Mouse (Mus musculus): ENCODE results near the gene Card6.

Card6 gene

GRCm38 (mm10) chr15:5081235-5081634 lies 27.1 kb downstream of the Card6 start:
- DNase-seq: no peak

DNA sequence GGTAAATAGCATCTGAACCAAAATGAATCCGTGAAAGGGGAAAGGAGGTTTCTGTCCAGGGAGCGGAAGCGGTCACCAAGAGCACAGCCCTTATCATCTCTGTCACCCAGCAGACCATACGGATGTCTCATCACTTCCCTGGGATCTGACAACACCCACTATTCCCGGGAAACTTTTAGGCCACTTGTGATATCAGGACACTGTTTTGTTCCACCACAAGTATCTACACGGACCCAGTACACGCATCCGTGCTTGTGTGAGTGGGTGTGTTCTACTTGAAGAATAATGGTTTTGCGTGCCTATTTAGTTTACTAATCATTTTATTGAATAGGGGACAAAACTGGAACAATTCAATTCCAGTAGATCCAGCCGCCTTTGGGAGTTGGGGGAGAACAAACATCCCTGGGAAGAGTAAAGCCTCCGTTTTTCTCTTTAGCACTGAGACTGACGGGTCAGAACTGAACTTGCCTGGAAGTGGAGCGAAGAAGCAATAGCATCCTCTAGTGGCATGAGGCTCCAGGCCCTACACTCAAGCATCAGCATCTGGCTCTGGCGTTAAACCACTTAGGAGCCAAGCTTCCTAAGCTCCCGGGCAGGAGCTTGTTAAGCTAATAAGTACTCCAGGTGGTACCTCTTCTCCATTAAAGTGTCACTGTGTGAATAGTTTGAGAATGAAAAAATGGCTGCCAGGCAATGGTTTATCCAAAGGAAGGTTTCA lies 39.4 kb downstream of the Card6 start:
- DNase-seq: no peak

- no peak for DNase-seq
Observed at GRCm38 (mm10) chr15:5063635-5064034, 44.7 kb downstream of the Card6 start, which contains the start of gene C7. Gene C7, minus strand, starts transcription at chr15:5063740.

Data from thymus, postnatal 25 days (tissue).